Mouse (Mus musculus) spleen, adult 2 months (tissue): ENCODE data around the gene Bcl7a. TPM values are rescaled to one million over a fixed set of nuclear protein-coding genes. Genes with fewer than 3 reads are reported as not detected.

Experiments
- DNase-seq, 2 experiments: peaks; one replicate each; pipeline versions ENCODE4 v3.0.0 to v3.0.0-alpha.2; 2012 to 2021; ENCODE audit warnings: low spot score in 2 of 2, low read depth in 1 of 2
- H3K27ac ChIP-seq: fragments of 200-500 bp; 2 replicates; pipeline ENCODE4 v1.5.1; 2012; ENCODE audit warnings: low read length, inconsistent platforms; ENCODE audit not compliant: insufficient read depth
- H3K27me3 ChIP-seq: fragments of 200-500 bp; 2 replicates; pipeline ENCODE4 v1.6.1; 2012; ENCODE audit warnings: mild to moderate bottlenecking, moderate library complexity, low read length, inconsistent platforms; ENCODE audit not compliant: control insufficient read depth, insufficient read depth
- H3K36me3 ChIP-seq: fragments of 200-500 bp; 2 replicates; pipeline ENCODE4 v1.6.1; 2012; ENCODE audit warnings: mild to moderate bottlenecking, low read length, inconsistent platforms; ENCODE audit not compliant: control insufficient read depth, insufficient read depth
- H3K4me1 ChIP-seq: fragments of 200-500 bp; 2 replicates; pipeline ENCODE4 v1.6.1; 2011; ENCODE audit warnings: inconsistent platforms; ENCODE audit not compliant: control insufficient read depth, insufficient read depth, insufficient read length
- H3K4me3 ChIP-seq: fragments of 200-500 bp; 2 replicates; pipeline ENCODE4 v1.5.1; 2011; ENCODE audit warnings: mild to moderate bottlenecking, inconsistent platforms; ENCODE audit not compliant: insufficient read depth, insufficient read length; ENCODE audit errors: extremely low read depth
- CTCF ChIP-seq: fragments of 200-500 bp; IDR thresholded peaks from 2 replicates; pipeline ENCODE4 v1.5.1; 2011; ENCODE audit warnings: mild to moderate bottlenecking, inconsistent platforms; ENCODE audit not compliant: insufficient read depth, insufficient read length, insufficient replicate concordance; ENCODE audit errors: extremely low read depth
- POLR2A ChIP-seq: fragments of 200-500 bp; IDR thresholded peaks from 2 replicates; pipeline ENCODE4 v1.6.1; 2011; ENCODE audit warnings: low read depth, low read length, inconsistent platforms
- WGBS: fragments of 180-500 bp; shearing (Covaris S2); methylation state at CpG from one replicate; pipeline ENCODE4 v1.1.7; 2018; 5-methylcytosine and 5-hydroxymethylcytosine counted together
- polyA plus RNA-seq: library from polyadenylated mRNA; depleted of rRNA; stranded (reverse); fragments of >200 nt; gene quantifications from 2 replicates; pipeline ENCODE4 v1.2.3, GENCODE M21; 2012

Gene Bcl7a
- polyA plus RNA-seq, 1 experiment, result 12.4 TPM

DNA sequence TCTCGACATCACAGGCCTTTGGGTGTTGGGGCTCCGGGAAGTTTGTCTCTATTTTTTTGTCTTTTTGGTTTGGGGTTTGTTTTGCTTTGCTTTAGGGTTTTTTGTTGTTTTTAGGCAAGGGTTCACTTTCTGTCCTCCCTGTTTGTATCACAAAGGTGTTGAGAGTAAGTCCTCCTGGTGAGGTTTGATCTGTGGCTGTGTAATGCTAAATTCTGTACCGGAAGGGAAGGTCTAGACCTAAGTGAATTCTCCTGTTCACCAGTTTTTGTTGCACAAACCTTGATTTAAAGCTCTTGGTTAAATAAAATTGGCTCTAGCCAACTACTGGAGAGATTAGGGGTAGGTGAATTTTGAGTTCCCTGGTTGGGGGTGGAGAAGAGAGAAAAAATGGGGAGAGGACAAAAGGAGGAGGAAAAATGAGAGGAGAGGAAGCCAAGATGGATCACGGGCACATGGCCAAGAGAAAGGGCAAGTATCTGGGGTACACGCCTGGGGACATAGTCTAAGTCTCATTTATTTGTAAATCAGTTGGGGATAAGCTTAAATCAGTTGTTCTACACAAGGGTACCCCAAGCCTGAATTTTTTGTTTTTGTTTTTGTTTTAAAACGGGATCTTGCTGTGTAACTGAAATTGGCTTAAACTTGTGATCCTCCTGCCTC lies 32.3 kb downstream of the Bcl7a start:
- Histone ChIP-seq H3K36me3 (peaks cover 16% of the 10 kb centered on the region), H3K4me1 (peaks cover 11% of the 10 kb centered on the region; the same call in 1 of the 2 replicates), H3K27me3 (no peaks in the 10 kb centered on the region), H3K27ac (no peak overlapping the region), H3K4me3 (no peak overlapping the region)
- no peak for TF ChIP-seq POLR2A
- TF ChIP-seq CTCF, result no peak
- 80% methylated on average over 6 of the region's 6 CpGs for WGBS
- no peak for DNase-seq

DNA sequence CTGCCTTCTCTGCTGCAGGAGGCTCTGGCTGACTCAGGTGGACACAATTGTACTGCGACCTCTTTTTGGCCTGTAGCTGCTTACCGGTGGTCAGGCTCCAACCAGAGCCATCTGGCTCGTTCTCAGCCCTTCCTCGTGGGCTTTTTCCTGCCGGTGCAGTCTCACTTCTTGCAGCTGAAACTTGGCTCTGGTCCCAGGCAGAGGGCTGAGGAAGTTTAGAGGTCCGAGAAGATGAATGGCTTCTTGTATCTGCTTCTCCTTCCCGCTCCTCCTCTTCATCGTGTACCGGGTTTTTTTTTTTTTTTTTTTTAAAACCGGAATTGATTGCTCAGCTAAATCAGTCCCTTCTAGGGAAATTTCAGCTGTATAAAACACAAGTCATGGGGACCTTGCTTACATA lies 32.9 kb downstream of the Bcl7a start:
- H3K4me1 ChIP-seq, result peaks cover 11% of the 10 kb centered on the region; the same call in 1 of the 2 replicates
- H3K36me3 ChIP-seq, result peaks cover 10% of the 10 kb centered on the region
- TF ChIP-seq POLR2A, result no peak
- TF ChIP-seq CTCF, result no peak
- peak in 1 of 2 experiments; percentile 51 for DNase-seq
- H3K27ac ChIP-seq, result no peak overlapping the region
- no peaks in the 10 kb centered on the region for H3K27me3 ChIP-seq
- WGBS, result 7% methylated on average over 10 of the region's 10 CpGs
- H3K4me3 ChIP-seq, result no peak overlapping the region

DNA sequence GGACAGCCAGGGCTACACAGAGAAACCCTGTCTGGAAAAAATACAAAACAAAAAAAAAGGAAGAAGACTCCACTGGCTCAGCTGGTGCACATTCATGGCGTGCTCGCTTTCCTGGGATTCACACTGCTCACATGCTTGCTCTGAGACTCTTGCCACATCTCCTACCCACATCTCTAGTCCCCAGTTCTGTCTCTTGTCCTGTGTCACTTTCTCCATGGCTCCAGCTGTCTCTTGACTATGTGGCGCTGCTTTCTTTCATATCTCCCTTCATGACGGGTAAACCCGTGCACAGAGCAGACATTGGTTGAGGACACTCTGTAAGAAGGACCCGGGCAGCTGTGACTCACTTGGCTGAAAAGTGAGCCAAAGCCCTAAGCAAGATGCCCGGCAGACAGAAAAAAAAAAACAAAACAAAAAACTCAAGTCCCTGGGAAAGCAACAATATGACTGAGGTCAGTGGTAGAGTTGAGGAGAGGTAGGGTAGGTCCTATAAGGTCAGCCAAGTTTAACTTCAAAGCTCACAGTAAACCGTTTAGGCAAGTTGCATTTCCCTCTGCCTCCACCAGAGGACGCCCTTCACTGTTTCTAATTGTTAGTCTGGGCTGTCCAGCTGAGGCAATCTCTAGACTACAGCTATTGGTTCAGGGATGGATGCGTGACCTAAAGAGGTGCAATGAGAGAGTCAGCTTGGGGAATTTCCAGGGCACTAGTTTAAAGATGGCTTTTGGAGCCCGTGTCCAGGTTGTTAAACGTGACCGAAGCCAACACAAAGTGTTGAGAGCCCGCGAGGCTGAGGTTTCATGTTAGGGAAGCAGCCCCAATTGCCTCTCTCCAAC lies 33.7 kb downstream of the Bcl7a start:
- Histone ChIP-seq H3K4me1 (peaks cover 15% of the 10 kb centered on the region; the same call in 1 of the 2 replicates), H3K4me3 (no peak overlapping the region), H3K27ac (peak overlapping the region; percentile 17), H3K27me3 (no peaks in the 10 kb centered on the region), H3K36me3 (peaks cover 8% of the 10 kb centered on the region)
- TF ChIP-seq POLR2A, result no peak
- TF ChIP-seq CTCF, result peak; percentile 85; the same call in 1 of the 2 replicates
- peak in 1 of 2 experiments; percentile 83 for DNase-seq
- WGBS, result 51% methylated on average over 15 of the region's 15 CpGs

DNA sequence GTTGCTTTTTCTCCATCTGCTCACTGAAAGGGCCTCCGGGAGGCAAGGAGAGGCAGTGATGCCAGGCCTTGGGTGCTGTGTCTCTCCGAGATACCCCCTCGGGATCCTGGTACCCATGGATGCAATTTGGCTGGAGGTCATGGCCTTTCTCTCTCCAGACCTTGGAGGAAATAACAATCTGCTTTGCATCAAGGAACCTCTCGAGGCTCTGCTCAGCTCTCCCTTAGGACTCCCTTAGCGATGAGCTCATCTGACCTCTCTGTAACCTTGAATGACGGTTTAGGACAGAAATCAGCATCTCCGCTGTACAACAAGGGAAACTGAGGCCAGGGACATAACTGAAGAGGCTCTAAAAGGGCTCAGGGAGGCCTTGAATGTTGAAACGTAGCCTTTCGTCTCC lies 35.1 kb downstream of the Bcl7a start:
- 69% methylated on average over 9 of the region's 9 CpGs for WGBS
- H3K4me3 ChIP-seq, result no peak overlapping the region
- TF ChIP-seq POLR2A (no peak), CTCF (no peak)
- DNase-seq, result no peak
- peak overlapping the region; percentile 73; the same call in 1 of the 2 replicates for H3K27ac ChIP-seq
- H3K27me3 ChIP-seq, result no peaks in the 10 kb centered on the region
- H3K36me3 ChIP-seq, result no peaks in the 10 kb centered on the region
- H3K4me1 ChIP-seq, result peaks cover 20% of the 10 kb centered on the region; the same call in 1 of the 2 replicates

DNA sequence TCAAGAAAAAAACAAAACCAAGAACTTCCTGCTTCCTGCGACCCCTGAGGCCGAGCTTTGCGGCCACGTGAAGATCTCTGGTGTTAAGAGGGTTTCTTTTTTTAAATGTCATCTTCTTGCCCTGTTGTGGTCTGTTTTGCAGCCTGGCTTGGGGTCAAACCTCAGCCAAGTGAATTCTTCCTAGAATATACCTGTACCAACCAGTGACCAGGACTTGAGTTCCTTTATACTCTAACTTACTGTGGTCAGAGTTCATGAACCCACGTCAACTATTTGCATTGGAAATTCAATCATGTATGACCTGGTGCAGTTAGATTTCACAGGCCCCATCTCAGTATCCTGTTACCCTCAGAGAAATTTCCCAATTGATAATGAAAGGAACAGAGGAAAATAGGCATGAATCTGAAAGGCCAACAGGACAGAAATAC lies 35.9 kb downstream of the Bcl7a start:
- no peak for TF ChIP-seq CTCF
- TF ChIP-seq POLR2A, result no peak
- WGBS, result 7% methylated on average over 5 of the region's 5 CpGs
- peak in 1 of 2 experiments; percentile 31 for DNase-seq
- Histone ChIP-seq H3K4me3 (no peak overlapping the region), H3K27ac (peak overlapping the region; percentile 73), H3K36me3 (no peaks in the 10 kb centered on the region), H3K4me1 (peaks cover 20% of the 10 kb centered on the region; the same call in 1 of the 2 replicates), H3K27me3 (no peaks in the 10 kb centered on the region)

DNA sequence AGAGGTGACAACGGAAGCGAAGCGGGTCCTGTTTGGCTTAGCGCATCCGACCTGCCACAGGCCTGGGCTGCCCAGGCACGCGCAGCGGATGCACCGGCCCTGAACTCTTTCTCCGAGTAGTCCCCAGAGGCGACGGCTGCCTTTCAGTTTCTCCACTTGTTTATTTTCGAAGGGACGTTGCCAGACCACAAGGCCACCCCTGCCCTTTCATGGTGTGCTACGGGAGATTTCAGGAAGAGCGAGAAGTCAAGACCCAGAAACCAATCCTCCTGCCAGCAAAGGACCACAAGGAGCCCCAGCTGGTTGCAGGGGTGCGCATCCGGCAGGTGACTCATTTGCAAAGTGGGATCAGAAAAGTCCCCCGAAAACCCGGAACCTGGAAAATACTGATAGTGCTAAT lies 38.3 kb downstream of the Bcl7a start:
- Histone ChIP-seq H3K4me3 (peak overlapping the region; percentile 36; the same call in 1 of the 2 replicates), H3K36me3 (no peaks in the 10 kb centered on the region), H3K27ac (peak overlapping the region; percentile 66), H3K27me3 (no peaks in the 10 kb centered on the region), H3K4me1 (peaks cover 18% of the 10 kb centered on the region; the same call in 1 of the 2 replicates)
- TF ChIP-seq CTCF, result no peak
- no peak for TF ChIP-seq POLR2A
- 6% methylated on average over 20 of the region's 20 CpGs for WGBS
- DNase-seq, result peak in 1 of 2 experiments; percentile 71
